Mouse (Mus musculus): Measurements from ENCODE around the gene Zyg11b.

GRCm38 (mm10) chr4:108314041-108314440 lies 13.1 kb upstream of the Zyg11b start:
- TF ChIP-seq CTCF (IDR thresholded peaks at IDR 0.05; ENCODE audit: low read depth): no peak
- no peak for TF ChIP-seq EP300 (optimal IDR thresholded peaks at IDR 0.05)
